Mouse (Mus musculus): ENCODE results near the gene Prkar1b. TPM values are rescaled to one million over a fixed set of nuclear protein-coding genes. Genes with fewer than 3 reads are reported as not detected.

Prkar1b gene
- polyA plus RNA-seq, 1 experiment, result 1.7 TPM

GRCm38 (mm10) chr5:138995721-138996311, 154.0 kb downstream of the Prkar1b start:
- H3K79me3 ChIP-seq (ENCODE audit: low read depth), result peaks cover 32% of the 10 kb centered on the region
- no peaks in the 10 kb centered on the region for H3K27me3 ChIP-seq (ENCODE audit: control insufficient read depth, insufficient read depth, insufficient read length)
- no peak for TF ChIP-seq MYOD1 (IDR thresholded peaks at IDR 0.05; ENCODE audit: control insufficient read depth, insufficient read length, low read depth)
- no peak for TF ChIP-seq FOSL1 (IDR thresholded peaks at IDR 0.05; ENCODE audit: insufficient read depth, low read length, poor library complexity, severe bottlenecking)
- TF ChIP-seq CTCF (IDR thresholded peaks at IDR 0.05; ENCODE audit: control insufficient read depth, insufficient read depth, insufficient read length), result no peak
- no peak for TF ChIP-seq CEBPB (IDR thresholded peaks at IDR 0.05; ENCODE audit: low read depth)
- no peak for TF ChIP-seq MAX (IDR thresholded peaks at IDR 0.05)
- no peak for TF ChIP-seq USF1 (IDR thresholded peaks at IDR 0.05; ENCODE audit: low read depth)
- no peak for TF ChIP-seq MYOG (IDR thresholded peaks at IDR 0.05; ENCODE audit: control insufficient read depth, extremely low read depth, insufficient read length)
- H3K79me2 ChIP-seq (ENCODE audit: control insufficient read depth, insufficient read depth), result peaks cover 46% of the 10 kb centered on the region
- peak overlapping the region; percentile 77 for H3ac ChIP-seq (ENCODE audit: control insufficient read depth, insufficient read length, low read depth)
- peak overlapping the region; percentile 57 for H3K4me3 ChIP-seq (ENCODE audit: insufficient read depth, poor library complexity, severe bottlenecking)
- H3K36me3 ChIP-seq (ENCODE audit: control insufficient read depth, insufficient read depth), result peaks cover 6% of the 10 kb centered on the region

- Histone ChIP-seq H3K4me3 (ENCODE audit: insufficient read depth, poor library complexity, severe bottlenecking) (peak overlapping the region; percentile 57), H3K79me3 (ENCODE audit: low read depth) (peaks cover 39% of the 10 kb centered on the region), H3K79me2 (ENCODE audit: control insufficient read depth, insufficient read depth) (peaks cover 53% of the 10 kb centered on the region), H3K36me3 (ENCODE audit: control insufficient read depth, insufficient read depth) (peaks cover 13% of the 10 kb centered on the region), H3ac (ENCODE audit: control insufficient read depth, insufficient read length, low read depth) (peak overlapping the region; percentile 92), H3K27me3 (ENCODE audit: control insufficient read depth, insufficient read depth, insufficient read length) (no peaks in the 10 kb centered on the region)
- TF ChIP-seq CEBPB (IDR thresholded peaks at IDR 0.05; ENCODE audit: low read depth), result no peak
- TF ChIP-seq CTCF (IDR thresholded peaks at IDR 0.05; ENCODE audit: control insufficient read depth, insufficient read depth, insufficient read length), result peak; percentile 0
Observed at GRCm38 (mm10) chr5:138994786-138995720, 154.7 kb downstream of the Prkar1b start.

- TF ChIP-seq CTCF (IDR thresholded peaks at IDR 0.05; ENCODE audit: control insufficient read depth, insufficient read depth, insufficient read length), result no peak
- no peak for TF ChIP-seq MYOG (IDR thresholded peaks at IDR 0.05; ENCODE audit: control insufficient read depth, extremely low read depth, insufficient read length)
- no peak for TF ChIP-seq MAX (IDR thresholded peaks at IDR 0.05)
- no peak for TF ChIP-seq CEBPB (IDR thresholded peaks at IDR 0.05; ENCODE audit: low read depth)
- TF ChIP-seq MYOD1 (IDR thresholded peaks at IDR 0.05; ENCODE audit: control insufficient read depth, insufficient read length, low read depth), result no peak
- TF ChIP-seq USF1 (IDR thresholded peaks at IDR 0.05; ENCODE audit: low read depth), result no peak
- no peak for TF ChIP-seq FOSL1 (IDR thresholded peaks at IDR 0.05; ENCODE audit: insufficient read depth, low read length, poor library complexity, severe bottlenecking)
- peaks cover 43% of the 10 kb centered on the region for H3K79me3 ChIP-seq (ENCODE audit: low read depth)
- H3K79me2 ChIP-seq (ENCODE audit: control insufficient read depth, insufficient read depth), result peaks cover 61% of the 10 kb centered on the region
- peak overlapping the region; percentile 92 for H3ac ChIP-seq (ENCODE audit: control insufficient read depth, insufficient read length, low read depth)
- peak overlapping the region; percentile 57 for H3K4me3 ChIP-seq (ENCODE audit: insufficient read depth, poor library complexity, severe bottlenecking)
- H3K27me3 ChIP-seq (ENCODE audit: control insufficient read depth, insufficient read depth, insufficient read length), result no peaks in the 10 kb centered on the region
- H3K36me3 ChIP-seq (ENCODE audit: control insufficient read depth, insufficient read depth), result peaks cover 16% of the 10 kb centered on the region
Observed at GRCm38 (mm10) chr5:138994108-138994785, 155.6 kb downstream of the Prkar1b start.

GRCm38 (mm10) chr5:138993371-138994107, 156.3 kb downstream of the Prkar1b start:
- Histone ChIP-seq H3K36me3 (ENCODE audit: control insufficient read depth, insufficient read depth) (peaks cover 19% of the 10 kb centered on the region), H3K79me3 (ENCODE audit: low read depth) (peaks cover 51% of the 10 kb centered on the region), H3K4me3 (ENCODE audit: insufficient read depth, poor library complexity, severe bottlenecking) (peak overlapping the region; percentile 57), H3K79me2 (ENCODE audit: control insufficient read depth, insufficient read depth) (peaks cover 68% of the 10 kb centered on the region), H3ac (ENCODE audit: control insufficient read depth, insufficient read length, low read depth) (peak overlapping the region; percentile 43), H3K27me3 (ENCODE audit: control insufficient read depth, insufficient read depth, insufficient read length) (no peaks in the 10 kb centered on the region)
- TF ChIP-seq USF1 (IDR thresholded peaks at IDR 0.05; ENCODE audit: low read depth), result no peak
- TF ChIP-seq MAX (IDR thresholded peaks at IDR 0.05), result no peak
- TF ChIP-seq MYOD1 (IDR thresholded peaks at IDR 0.05; ENCODE audit: control insufficient read depth, insufficient read length, low read depth), result no peak
- TF ChIP-seq CEBPB (IDR thresholded peaks at IDR 0.05; ENCODE audit: low read depth), result no peak
- TF ChIP-seq MYOG (IDR thresholded peaks at IDR 0.05; ENCODE audit: control insufficient read depth, extremely low read depth, insufficient read length), result no peak
- TF ChIP-seq CTCF (IDR thresholded peaks at IDR 0.05; ENCODE audit: control insufficient read depth, insufficient read depth, insufficient read length), result no peak
- TF ChIP-seq FOSL1 (IDR thresholded peaks at IDR 0.05; ENCODE audit: insufficient read depth, low read length, poor library complexity, severe bottlenecking), result no peak

Measured in C2C12 (cell line).